Mouse (Mus musculus): ENCODE results near the gene Sorcs1. TPM values are rescaled to one million over a fixed set of nuclear protein-coding genes. Genes with fewer than 3 reads are reported as not detected.

Gene Sorcs1
- polyA plus RNA-seq, 1 experiment, result not detected

DNA sequence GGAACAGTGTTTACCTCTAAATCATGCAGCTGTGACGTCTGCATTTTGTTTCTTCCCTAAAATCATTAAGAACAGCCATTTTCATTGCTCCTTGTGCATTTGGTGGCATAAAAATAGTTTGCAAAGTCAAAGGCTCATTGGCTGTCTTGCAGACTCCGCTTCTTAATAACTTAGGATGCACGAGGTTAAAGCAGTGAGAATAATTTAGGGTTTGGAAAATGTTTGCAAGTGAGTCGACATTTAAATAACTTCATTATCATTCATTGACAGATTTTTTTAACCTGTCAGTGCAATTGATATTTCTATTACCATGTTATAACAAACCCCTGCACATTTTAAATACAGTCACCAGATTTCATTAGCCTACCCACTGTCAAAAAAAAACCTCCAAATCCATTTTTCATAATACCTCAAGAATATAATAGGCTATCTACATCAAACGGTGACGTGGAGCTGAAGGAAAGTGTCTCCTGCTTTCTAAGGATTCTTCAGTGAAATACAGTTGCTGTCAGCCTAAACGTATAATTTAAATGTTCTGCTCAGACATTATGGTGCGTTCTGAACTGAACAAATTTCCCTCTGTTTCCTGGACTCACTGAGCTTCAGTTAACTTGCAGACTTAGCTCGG is 288.4 kb downstream of the Sorcs1 start:
- no peak overlapping the region for H3K4me3 ChIP-seq (replicated peaks)
- no peaks in the 10 kb centered on the region for H3K4me1 ChIP-seq
- no peaks in the 10 kb centered on the region for H3K27me3 ChIP-seq (replicated peaks)
- TF ChIP-seq FLI1 (IDR thresholded peaks at IDR 0.05; ENCODE audit: low read length) (no peak), GATA1 (IDR thresholded peaks at IDR 0.05; ENCODE audit: borderline replicate concordance, low read length) (no peak)
- H3K36me3 ChIP-seq (replicated peaks; ENCODE audit: low read length), result no peaks in the 10 kb centered on the region
- H3K9me3 ChIP-seq, result peaks cover 2% of the 10 kb centered on the region; the same call in 1 of the 2 replicates

DNA sequence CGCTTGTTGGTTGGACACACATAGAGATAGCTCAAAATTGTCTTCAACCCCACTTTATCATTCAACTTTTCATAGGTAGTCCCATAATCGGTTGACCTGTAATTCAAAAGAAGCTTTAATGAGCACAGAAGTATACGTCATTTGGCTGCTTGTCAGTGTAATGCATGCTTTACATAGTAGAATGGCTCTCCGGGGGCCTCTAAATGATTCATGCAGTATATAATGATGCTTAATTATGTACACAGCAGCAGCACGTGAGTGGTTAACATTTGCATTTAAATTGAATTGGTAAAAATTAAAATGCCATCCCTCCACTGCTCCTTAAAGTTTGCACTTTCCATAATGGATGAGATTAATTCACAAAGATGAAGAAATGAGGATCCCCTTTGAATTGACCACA is 299.5 kb downstream of the Sorcs1 start:
- Histone ChIP-seq H3K36me3 (replicated peaks; ENCODE audit: low read length) (no peaks in the 10 kb centered on the region), H3K9me3 (no peaks in the 10 kb centered on the region), H3K4me3 (replicated peaks) (no peak overlapping the region), H3K27me3 (replicated peaks) (no peaks in the 10 kb centered on the region), H3K4me1 (no peaks in the 10 kb centered on the region)
- TF ChIP-seq FLI1 (IDR thresholded peaks at IDR 0.05; ENCODE audit: low read length) (no peak), GATA1 (IDR thresholded peaks at IDR 0.05; ENCODE audit: borderline replicate concordance, low read length) (no peak)

DNA sequence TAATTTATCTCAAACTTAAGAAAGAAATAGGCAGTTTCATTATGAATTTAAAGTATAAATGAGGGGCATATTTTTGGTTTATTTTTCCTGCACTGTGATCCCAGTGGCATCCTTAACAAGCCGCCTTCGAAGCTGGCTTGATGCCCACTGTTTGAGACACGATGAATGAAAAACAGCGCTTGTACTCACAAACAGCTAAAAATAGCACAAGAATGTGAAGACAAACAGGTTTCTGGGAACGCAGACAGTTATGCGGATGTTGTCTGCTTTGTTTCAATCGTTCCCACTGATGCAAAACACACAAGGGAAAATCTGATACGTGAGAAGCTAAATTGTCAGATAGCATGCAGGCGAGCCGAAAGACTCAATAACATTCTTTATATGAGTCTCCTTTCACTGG is 303.7 kb downstream of the Sorcs1 start:
- Histone ChIP-seq H3K9me3 (no peaks in the 10 kb centered on the region), H3K4me3 (replicated peaks) (no peak overlapping the region), H3K4me1 (no peaks in the 10 kb centered on the region), H3K27me3 (replicated peaks) (no peaks in the 10 kb centered on the region), H3K36me3 (replicated peaks; ENCODE audit: low read length) (no peaks in the 10 kb centered on the region)
- TF ChIP-seq FLI1 (IDR thresholded peaks at IDR 0.05; ENCODE audit: low read length) (no peak), GATA1 (IDR thresholded peaks at IDR 0.05; ENCODE audit: borderline replicate concordance, low read length) (no peak)

DNA sequence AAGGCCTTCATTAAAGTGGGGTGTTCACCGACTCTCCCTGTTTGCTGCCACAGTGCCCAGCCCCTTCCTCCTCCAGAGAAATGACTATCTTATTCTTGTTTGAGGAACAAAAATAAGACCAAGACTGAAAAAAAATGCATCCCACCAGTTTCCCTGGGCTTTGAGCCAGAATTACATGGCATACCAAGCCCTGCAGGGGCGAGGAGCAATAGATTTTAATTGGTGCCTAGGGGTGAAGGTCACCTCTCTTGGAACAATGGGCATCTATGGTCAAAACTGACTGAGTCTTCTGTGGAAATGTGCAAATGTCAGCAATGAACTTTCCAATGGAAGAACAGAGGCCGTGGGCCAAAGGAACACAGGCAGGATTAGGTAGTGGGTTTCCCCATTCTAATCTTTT is 312.0 kb downstream of the Sorcs1 start:
- Histone ChIP-seq H3K36me3 (replicated peaks; ENCODE audit: low read length) (no peaks in the 10 kb centered on the region), H3K27me3 (replicated peaks) (no peaks in the 10 kb centered on the region), H3K4me1 (no peaks in the 10 kb centered on the region), H3K4me3 (replicated peaks) (no peak overlapping the region), H3K9me3 (no peaks in the 10 kb centered on the region)
- TF ChIP-seq GATA1 (IDR thresholded peaks at IDR 0.05; ENCODE audit: borderline replicate concordance, low read length) (no peak), FLI1 (IDR thresholded peaks at IDR 0.05; ENCODE audit: low read length) (no peak)

DNA sequence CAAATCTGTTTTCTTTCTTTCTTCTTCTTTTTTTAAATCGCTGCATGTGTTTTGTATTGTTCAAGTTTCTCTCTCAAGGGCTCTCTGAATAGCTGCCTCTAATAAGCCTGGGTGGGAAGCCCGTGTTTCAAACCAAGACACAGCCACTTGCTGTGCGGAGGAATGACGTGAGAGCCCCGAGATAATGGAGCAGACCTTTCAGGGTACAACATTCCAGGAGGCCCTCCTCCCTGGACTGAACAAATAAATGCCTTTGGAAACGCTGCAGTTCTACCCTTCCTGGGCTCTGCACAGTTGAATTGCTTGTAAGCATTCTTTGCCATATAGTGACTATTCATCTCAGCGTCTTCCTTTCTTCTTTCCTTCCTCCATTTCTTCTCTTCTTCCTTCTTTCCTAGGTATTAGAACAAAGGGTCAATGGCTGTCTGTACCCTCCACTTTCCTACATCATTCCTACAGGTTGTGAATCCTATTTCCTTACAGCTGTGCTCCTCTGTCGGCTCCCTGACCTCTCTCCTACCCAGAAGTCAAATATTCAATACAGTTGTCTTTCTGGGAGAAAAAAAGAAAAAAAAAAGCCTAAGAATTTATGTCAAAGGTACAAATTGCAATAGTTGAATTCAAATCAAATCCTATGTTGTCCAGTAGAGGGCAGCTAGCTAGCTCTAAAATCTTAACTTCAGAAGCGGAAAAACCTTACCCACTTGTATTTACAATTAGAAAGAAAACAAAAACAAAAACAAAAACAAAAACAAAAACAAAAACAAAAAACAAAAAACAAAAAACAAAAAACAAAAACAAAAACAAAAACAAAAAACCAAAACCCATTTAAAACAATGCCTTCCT is 315.6 kb downstream of the Sorcs1 start:
- peaks cover 3% of the 10 kb centered on the region; the same call in 1 of the 2 replicates for H3K9me3 ChIP-seq

GRCm38 (mm10) chr19:50358561-50358960 is 319.9 kb downstream of the Sorcs1 start:
- Histone ChIP-seq H3K27me3 (replicated peaks) (no peaks in the 10 kb centered on the region), H3K4me3 (replicated peaks) (no peak overlapping the region), H3K9me3 (peaks cover 7% of the 10 kb centered on the region; the same call in 1 of the 2 replicates), H3K4me1 (no peaks in the 10 kb centered on the region), H3K36me3 (replicated peaks; ENCODE audit: low read length) (no peaks in the 10 kb centered on the region)
- TF ChIP-seq GATA1 (IDR thresholded peaks at IDR 0.05; ENCODE audit: borderline replicate concordance, low read length) (no peak), FLI1 (IDR thresholded peaks at IDR 0.05; ENCODE audit: low read length) (no peak)

More for the DNA sequence above, 315.6 kb downstream of the Sorcs1 start:
- H3K36me3 ChIP-seq (replicated peaks; ENCODE audit: low read length), result no peaks in the 10 kb centered on the region
- TF ChIP-seq GATA1 (IDR thresholded peaks at IDR 0.05; ENCODE audit: borderline replicate concordance, low read length) (no peak), FLI1 (IDR thresholded peaks at IDR 0.05; ENCODE audit: low read length) (no peak)
- H3K4me1 ChIP-seq, result no peaks in the 10 kb centered on the region
- H3K4me3 ChIP-seq (replicated peaks), result no peak overlapping the region
- H3K27me3 ChIP-seq (replicated peaks), result no peaks in the 10 kb centered on the region

DNA sequence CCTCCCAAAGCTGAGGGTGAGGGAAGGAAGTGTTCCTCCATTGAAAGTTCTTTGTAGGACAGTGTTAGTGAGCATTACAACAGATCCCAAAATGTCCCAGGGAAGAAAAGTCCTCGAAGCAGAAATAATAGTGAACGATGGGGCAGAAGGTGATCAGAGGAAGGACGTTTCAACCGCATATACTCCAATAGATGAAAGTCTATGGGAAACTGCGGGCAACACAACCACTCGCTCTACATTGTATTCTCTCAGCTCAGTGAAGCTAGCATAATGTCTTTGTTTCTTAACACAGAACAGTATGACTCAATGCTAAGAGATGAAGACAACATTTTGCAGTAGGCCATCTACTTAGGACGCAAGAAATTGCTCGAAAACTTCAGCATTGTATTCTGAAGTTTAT is 339.2 kb downstream of the Sorcs1 start:
- Histone ChIP-seq H3K9me3 (peaks cover 6% of the 10 kb centered on the region; the same call in 1 of the 2 replicates), H3K27me3 (replicated peaks) (no peaks in the 10 kb centered on the region), H3K4me1 (no peaks in the 10 kb centered on the region)

GRCm38 (mm10) chr19:50336751-50337150 is 341.7 kb downstream of the Sorcs1 start:
- no peak for TF ChIP-seq FLI1 (IDR thresholded peaks at IDR 0.05; ENCODE audit: low read length)
- TF ChIP-seq GATA1 (IDR thresholded peaks at IDR 0.05; ENCODE audit: borderline replicate concordance, low read length), result no peak
- Histone ChIP-seq H3K9me3 (peaks cover 6% of the 10 kb centered on the region; the same call in 1 of the 2 replicates), H3K36me3 (replicated peaks; ENCODE audit: low read length) (no peaks in the 10 kb centered on the region), H3K4me3 (replicated peaks) (no peak overlapping the region), H3K27me3 (replicated peaks) (no peaks in the 10 kb centered on the region), H3K4me1 (no peaks in the 10 kb centered on the region)

More for the DNA sequence above, 339.2 kb downstream of the Sorcs1 start:
- Histone ChIP-seq H3K4me3 (replicated peaks) (no peak overlapping the region), H3K36me3 (replicated peaks; ENCODE audit: low read length) (no peaks in the 10 kb centered on the region)
- no peak for TF ChIP-seq GATA1 (IDR thresholded peaks at IDR 0.05; ENCODE audit: borderline replicate concordance, low read length)
- TF ChIP-seq FLI1 (IDR thresholded peaks at IDR 0.05; ENCODE audit: low read length), result no peak

GRCm38 (mm10) chr19:50331136-50331535 is 347.3 kb downstream of the Sorcs1 start:
- no peaks in the 10 kb centered on the region for H3K4me1 ChIP-seq
- no peak overlapping the region for H3K4me3 ChIP-seq (replicated peaks)
- no peaks in the 10 kb centered on the region for H3K36me3 ChIP-seq (replicated peaks; ENCODE audit: low read length)
- no peaks in the 10 kb centered on the region for H3K27me3 ChIP-seq (replicated peaks)
- 0 out of 2 replicates have a peak, but pooled peaks cover 4% of the 10 kb centered on the region for H3K9me3 ChIP-seq
- TF ChIP-seq GATA1 (IDR thresholded peaks at IDR 0.05; ENCODE audit: borderline replicate concordance, low read length), result no peak
- no peak for TF ChIP-seq FLI1 (IDR thresholded peaks at IDR 0.05; ENCODE audit: low read length)

- no peaks in the 10 kb centered on the region for H3K27me3 ChIP-seq (replicated peaks)
- H3K9me3 ChIP-seq, result peaks cover 8% of the 10 kb centered on the region; the same call in 1 of the 2 replicates
- H3K4me1 ChIP-seq, result no peaks in the 10 kb centered on the region
- TF ChIP-seq FLI1 (IDR thresholded peaks at IDR 0.05; ENCODE audit: low read length) (no peak), GATA1 (IDR thresholded peaks at IDR 0.05; ENCODE audit: borderline replicate concordance, low read length) (no peak)
- H3K4me3 ChIP-seq (replicated peaks), result no peak overlapping the region
- no peaks in the 10 kb centered on the region for H3K36me3 ChIP-seq (replicated peaks; ENCODE audit: low read length)
These were observed 350.6 kb downstream of the Sorcs1 start for GRCm38 (mm10) chr19:50327804-50328203.
